Mouse (Mus musculus) adrenal gland, postnatal 25 days (tissue): Measurements from ENCODE around the gene Hid1. TPM values are rescaled to one million over a fixed set of nuclear protein-coding genes. Genes with fewer than 3 reads are reported as not detected.
"Not testable (repeated sequence)": the region's sequence is repeated elsewhere in the genome, so short reads cannot be mapped to it uniquely, and the experiment has no call there.

Experiments used
- DNase-seq: peaks from one replicate; pipeline ENCODE4 v3.0.0; 2021; ENCODE audit warnings: mixed read lengths
- long read RNA-seq: library from polyadenylated mRNA; stranded (forward); transcript quantifications from one replicate; pipeline ENCODE4 v2.0.0, GENCODE M21; 2021
- total RNA-seq: library from RNA; stranded (reverse); gene quantifications from 2 replicates; pipeline ENCODE4 v1.2.3, GENCODE M21; 2021

Hid1 gene
- total RNA-seq = 13.2 and 14.8 TPM in 2 replicates
- long read RNA-seq, transcript Hid1-201 (19 exons, 3,236 nt) = major isoform, 5 of 11 reads
- long read RNA-seq, partial matches to known transcripts = 2 of 11 reads
- long read RNA-seq, other reads (novel, unspliced or antisense) = 4 of 11 reads

DNA sequence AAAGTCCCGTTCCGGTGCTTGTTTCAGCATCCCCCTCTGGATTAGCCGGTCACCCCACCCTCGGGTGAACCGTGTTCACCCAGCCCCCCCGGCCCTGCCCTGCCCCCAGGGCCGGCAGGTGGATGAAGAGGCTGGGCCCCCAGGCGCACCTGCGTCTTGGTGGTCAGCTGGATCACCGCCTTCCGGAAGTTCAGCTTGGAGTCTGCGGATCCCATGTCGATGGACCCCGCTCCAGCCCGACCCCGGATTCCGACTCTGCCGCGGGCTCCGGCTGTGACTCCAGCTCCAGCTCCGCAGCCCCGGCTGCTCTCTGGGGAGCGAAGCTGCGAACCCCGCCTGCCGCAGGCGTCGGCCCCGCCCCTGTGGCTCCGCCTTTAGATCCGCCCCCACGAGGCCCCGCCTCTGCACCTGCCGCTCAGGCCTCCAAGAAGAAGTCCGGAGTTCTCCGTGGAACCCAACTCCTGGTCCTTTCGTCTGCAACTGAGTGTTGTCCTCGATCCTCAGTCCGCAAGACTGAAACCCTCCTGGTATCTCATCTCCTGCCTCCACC is at the start of gene Hid1:
Gene Hid1 (minus strand): TSS at position 362 of the 550 bp plus-strand sequence.
- peak; percentile 90 for DNase-seq

GRCm38 (mm10) chr11:115409556-115409955 is 42.0 kb upstream of the Hid1 start:
- DNase-seq = no peak

- DNase-seq = no peak
These were observed 40.8 kb upstream of the Hid1 start for GRCm38 (mm10) chr11:115408266-115408920.

- no peak for DNase-seq
These were observed 39.4 kb upstream of the Hid1 start for GRCm38 (mm10) chr11:115406858-115407401.

DNA sequence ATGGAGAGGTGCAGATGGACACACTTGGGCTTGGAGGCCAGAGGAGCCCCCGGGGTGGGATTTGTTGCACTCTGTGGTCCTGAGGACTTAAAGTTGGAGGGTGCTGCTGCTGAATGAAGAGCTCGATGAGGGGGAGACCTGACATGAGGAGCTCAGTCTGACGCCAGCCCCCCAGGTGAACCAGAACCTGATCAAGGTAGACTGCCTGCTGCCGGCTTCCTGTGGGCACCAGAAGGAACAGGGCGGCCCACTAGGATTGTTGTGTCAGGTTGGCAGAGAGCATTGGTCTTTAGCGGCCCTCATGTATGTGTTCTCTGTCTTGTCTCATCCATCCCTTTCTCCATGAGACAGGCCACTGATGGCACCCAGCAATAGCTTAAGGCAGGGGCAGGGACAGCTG is 38.2 kb upstream of the Hid1 start:
- no peak for DNase-seq

DNA sequence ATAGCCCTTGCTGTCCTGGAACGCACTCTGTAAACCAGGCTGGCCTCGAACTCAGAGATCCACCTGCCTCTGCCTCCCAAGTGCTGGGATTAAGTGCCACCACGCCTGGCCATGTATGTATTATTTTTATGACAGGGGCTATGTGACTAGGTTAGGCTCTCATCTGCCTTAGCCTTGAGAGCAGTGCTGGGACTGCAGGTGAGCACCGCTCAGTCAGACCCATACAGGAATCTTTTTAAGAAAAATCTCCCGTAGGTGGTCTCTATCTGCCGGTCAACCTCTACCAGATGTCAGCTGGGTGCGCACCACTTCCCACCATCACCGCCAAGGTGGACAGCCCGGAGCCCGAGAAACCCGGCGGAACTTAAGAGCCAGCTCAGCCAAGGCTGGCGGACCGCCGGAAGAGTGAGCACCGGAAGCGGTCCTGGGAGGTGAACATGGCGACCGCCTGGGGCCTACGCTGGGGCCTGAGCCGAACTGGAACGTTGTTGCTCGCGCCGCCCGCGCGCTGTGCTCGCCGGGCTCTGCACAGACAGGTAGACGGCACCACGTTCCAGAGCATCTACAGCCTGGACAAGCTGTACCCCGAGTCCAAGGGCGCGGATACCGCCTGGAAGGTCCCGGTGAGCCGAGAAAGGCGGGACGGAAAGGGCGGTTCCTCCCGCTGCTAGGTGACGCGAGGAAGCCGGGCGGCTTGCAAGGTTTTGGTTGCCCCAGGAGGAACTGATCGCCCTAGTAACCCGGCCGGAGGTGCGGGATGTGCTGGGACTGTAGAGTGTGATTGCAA is 36.0 kb upstream of the Hid1 start, which contains the start of gene Mrpl58:
Gene Mrpl58 (plus strand): TSS at position 415 of the 787 bp plus-strand sequence.
- DNase-seq = peak; percentile 86

DNA sequence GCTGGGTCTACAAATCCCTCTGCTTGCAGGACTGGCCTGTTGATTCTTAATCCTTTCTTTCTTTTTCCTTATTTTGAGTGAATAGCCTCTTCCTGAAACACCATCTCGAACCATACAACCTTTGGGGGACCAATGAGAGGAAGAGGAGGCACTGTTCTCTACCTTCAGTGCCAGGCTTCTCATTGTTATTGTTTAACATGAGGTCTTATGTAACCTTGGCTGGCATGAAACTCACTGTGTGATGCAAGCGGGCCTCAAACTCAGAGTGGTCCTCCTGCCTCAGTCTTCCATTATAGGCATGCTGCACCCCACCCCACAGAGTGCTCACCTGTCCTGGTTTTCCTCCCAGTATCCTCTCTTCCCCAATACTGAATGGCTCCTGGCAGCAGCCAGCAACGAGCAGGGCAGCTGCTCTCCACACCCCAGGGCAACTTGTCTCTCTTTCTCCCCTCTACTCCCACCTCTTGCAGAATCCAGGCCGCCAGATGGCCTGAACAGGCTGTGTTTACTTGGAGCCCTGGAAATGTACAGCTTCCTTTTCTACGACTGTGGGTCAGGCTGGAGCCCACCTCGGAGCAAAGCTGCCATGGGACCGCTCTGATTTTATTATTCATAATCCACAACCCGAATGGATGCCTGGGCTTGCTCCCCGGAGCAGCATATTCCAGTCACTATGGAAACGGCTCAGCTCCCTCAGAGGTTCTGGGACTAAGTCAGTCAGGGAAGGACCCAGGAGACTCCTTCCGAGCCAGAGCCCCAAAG is 33.3 kb upstream of the Hid1 start:
- no peak for DNase-seq

DNA sequence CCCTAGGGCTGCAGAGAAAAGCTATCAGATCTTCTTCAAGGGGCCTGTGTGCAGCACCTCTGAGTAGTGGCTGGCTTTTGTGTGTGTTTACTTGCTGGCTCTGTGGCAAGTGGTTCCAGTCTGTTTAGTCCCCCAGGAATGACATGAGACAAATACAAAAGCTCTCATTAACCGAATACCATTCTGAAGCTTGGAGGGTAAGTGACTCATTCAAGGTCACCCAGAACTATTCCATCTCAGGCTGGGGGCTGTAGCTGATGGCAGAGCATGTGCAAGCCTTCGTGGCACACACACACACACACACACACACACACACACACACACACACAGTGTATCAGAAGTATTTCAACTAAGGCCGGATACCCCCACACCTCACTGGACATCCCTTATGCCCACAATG is 32.6 kb upstream of the Hid1 start:
- DNase-seq = no peak

- DNase-seq = no peak
These were observed 30.5 kb upstream of the Hid1 start for GRCm38 (mm10) chr11:115398085-115398484.

DNA sequence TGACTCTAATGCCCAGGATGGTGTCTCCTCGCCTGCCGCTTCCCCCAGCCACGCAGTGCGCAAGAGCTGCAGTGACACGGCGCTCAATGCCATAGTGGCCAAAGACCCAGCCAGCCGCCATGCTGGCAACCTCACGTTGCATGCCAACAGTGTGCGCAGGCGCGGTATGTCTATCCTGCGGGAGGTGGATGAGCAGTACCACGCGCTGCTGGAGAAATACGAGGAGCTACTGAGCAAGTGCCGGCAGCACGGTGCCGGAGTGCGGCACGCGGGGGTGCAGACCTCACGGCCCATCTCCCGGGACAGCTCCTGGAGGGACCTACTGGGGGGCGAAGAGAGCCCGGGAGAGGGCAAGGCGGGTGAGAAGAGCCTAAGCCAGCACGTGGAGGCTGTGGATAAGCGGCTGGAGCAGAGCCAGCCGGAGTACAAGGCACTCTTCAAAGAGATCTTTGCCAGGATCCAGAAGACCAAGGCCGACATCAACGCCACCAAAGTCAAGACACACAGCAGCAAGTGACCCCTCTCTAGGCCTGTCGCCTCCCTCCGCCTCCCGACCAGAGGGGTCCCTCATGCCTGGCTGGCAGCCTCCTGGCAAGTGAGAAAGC is 26.3 kb upstream of the Hid1 start:
- no peak for DNase-seq

DNA sequence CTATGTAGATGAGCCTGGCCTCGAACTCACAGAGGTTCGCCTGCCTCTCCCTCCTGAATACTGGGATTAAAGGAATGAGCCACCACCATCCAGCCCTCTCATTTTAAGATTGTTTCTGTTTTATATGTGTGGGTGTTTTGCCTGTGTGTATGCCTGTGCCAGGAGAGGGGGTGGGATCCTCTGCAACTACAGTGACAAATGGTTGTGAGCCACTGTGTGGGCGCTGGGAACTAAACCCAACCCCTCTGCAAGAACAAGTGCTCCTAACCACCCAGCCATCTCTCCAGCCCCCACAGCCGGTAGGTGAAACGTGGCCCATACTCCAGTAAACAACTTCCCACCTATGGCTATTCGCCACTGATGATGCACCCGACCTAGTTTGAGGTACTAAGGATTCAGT is 23.8 kb upstream of the Hid1 start:
- DNase-seq = no peak

DNA sequence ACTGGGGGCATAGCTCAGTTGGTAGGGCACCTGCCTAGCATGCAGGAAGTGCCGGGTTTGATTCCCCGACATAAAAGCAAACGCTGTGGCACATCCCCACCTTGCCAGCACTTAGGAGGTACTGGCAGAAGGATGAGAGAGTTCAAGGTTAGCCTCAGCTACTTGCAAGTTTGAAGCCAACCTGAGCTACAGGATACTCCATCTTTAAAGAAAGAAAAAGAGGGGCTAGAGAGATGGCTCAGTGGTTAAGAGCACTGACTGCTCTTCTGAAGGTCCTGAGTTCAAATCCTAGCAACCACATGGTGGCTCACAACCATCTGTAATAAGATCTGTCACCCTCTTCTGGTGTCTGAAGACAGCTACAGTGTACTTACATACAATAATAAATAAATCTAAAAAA is 19.3 kb upstream of the Hid1 start:
- DNase-seq = not testable (repeated sequence)

DNA sequence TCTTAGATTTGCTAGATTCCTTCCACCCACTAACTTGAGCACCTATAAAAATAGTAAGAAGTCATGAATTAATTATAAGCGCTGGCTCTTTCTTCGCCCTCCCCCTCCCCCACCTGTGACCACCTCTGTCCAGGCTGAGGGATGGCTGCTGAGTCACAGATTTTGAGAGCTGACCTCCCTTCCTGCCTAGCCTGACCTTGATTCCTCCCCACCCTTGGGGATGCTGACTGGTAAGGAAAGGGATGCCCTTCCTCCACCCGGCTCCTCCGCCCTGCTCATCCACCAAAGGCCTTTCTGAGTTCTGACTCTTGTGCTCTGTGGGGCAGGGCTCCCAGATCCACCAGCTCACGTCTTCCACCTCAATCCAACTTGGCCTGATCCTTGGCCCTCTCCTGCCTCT is 17.0 kb upstream of the Hid1 start:
- DNase-seq = peak; percentile 67

DNA sequence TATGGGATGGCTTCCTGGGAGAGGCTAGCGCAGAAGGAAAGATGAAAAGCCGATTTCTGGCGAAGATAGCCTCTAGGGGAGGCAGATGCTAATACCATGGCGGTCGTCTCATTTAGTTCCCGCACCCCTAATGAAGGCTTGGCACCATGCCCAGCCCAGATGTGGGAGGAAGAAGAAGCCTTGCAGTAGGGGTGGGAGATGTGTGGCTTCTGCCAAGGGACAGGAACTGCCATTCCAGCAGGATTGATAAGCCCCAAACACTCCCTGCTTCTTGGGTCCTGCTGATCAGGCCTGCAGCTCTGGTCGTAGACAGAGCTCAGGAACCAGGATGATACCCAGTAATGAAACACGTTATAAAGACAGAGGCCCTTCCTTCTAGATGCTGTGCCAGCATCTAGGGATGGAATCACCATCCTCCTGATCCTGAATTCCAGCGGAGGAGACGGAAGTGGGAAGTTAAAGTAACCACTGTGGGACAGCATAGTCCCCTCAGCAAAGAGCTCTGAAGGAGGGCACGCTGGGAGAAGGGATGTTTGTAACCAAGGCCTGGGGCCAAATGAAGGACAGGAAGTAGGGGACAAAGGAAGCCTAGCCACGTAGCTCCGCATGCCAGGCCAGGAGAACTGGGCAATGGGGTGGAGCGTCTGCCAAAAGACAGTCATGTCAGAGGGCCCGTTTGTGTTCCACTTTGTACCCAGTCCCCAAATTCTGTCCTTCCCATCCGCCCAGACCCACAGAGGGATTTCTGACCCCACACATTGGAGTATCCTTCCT is 16.3 kb upstream of the Hid1 start:
- no peak for DNase-seq

DNA sequence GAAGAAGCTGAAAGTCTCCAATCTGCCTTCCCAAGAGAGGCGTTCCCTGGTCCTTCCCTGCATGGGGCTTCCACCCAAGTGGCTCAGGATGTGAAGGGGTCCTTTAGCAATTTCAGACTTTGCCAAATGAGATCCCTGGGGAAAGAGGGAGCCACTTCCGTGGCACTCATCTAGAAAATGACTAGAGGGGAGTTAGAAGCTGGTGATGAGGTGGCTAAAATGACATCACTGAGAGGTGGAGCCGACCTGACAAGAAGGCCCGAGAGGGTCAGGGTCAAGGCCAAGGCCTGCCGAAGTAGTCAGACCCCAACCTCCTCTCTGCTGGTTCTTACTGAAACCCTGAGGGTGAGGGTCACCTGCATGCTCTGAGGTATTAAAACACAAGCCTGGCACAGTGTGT is 15.3 kb upstream of the Hid1 start:
- DNase-seq = no peak

DNA sequence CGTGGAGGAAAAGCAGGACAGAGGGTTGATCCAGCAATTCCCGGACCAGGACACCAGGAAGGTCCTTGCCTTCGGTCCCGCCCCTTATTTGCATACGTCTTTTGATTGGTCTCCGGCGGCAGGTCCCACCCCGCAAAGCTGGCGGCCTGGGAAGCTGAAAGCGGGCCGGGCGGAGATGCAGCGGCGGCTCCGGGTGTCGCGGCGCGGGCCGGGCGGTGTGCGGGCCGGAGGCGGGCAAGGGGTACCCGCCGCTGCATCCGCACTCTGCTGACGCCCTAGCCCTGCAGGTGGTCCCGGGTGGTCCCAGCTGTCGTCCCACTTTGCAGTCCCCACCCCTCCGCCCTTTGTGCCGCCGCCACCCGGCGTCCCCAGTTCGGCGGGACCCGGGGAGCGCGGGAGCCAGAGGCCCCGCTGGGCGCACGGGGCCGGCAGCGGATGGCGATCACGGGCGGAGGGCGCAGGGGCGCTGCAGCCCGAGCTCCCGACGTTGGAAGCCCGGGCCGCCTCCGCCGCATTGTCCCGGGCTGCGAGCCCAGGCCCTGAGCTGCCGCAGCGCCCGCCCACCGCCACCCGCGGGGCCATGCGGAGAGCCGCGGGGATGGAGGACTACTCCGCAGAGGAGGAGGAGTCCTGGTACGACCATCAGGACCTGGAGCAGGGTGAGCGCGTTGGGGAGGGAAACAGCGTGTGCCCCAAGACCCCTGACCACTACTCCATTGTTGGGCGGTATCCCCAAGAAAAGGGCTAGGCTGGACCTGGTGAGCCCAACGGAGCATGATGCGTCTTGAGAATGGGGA is 14.4 kb upstream of the Hid1 start, which contains the start of gene Cdr2l:
Gene Cdr2l (plus strand): TSS at position 174 of the 797 bp plus-strand sequence.
- DNase-seq = peak; percentile 93

DNA sequence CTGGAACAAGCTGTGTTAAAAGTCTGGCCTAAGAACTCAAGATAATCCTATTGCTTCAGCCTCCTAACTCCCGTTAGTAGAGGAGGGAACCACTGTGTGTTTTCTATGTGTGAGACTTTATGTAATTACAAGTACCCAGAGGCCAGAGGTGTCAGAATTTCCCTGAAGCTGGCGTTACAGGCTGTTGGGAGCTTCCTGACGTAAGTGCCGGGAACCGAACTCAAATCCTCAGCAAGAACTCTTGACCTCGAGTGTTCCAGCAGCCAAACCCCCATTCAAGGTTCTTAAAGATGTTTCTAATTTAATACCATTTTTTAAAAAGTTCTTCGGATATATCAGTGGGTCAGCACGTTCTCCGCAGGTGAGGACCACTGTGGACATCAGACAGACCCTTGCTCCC is 13.7 kb upstream of the Hid1 start:
- no peak for DNase-seq

DNA sequence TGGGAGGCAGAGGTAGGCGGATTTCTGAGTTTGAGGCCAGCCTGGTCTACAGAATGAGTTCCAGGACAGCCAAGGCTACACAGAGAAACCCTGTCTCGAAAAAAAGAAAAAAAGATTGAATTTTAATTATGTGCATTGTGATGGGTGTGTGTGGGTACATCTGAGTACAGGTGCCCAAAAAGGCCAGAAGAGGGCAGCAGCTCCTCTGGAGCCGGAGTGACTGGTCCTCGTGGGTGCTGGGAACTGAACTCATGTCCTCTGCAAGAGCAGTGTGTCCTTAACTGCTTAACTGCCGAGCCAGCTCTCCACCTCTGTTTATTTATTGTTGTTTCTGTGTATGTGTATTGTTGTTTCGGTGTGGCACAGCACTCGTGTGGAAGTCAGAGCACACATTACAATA is 10.3 kb upstream of the Hid1 start:
- DNase-seq = no peak

DNA sequence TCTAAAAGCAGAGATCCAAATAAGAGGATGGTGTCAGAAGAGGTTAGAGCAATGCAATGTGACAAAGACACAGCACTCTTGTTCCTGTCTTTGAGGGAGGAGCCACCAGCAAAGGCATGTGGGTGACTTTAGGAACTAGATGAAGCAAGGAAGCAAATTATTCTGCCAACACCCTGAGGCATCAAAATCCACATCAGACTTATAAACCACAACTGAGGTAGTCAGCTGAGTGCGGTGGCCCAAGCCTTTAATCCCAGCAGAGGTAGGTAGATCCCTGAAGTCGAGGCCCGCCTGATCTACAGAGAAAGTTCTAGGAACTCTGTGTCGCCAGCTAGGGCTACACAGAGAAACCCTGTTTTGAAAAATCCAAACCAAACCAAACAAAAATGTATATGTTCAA is 9.7 kb upstream of the Hid1 start:
- DNase-seq = no peak

- DNase-seq = no peak
These were observed 9.2 kb upstream of the Hid1 start for GRCm38 (mm10) chr11:115376722-115377121.
